Mouse (Mus musculus): ENCODE results near the gene Trpc7. TPM values are rescaled to one million over a fixed set of nuclear protein-coding genes. Genes with fewer than 3 reads are reported as not detected.

The Trpc7 gene
- polyA plus RNA-seq, 1 experiment from 2014 or later, result 4.9 TPM

DNA sequence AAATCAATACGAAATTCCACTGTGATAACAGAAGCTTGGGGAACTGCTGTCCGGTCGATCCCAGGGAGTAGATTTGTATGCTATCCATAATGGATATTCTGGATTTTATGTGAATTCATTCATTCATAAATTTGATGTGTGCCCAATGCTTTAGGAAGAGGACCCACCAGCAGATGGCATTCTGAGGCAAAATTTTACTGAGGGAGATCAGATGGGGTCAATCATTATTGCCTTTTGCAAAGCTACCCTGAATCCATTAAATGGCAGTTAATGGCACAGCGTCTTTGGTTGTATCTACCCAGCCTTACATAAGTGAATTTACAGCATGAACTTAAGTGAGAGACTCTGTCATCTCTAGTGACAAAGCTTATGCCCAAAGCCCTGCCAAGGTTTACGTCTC, 1.2 kb downstream of the Trpc7 start:
- no peak for ATAC-seq (ENCODE audit: low read depth)
- H3K36me3 ChIP-seq (ENCODE audit: control insufficient read depth, insufficient read depth, low read length), result no peaks in the 10 kb centered on the region
- H3K9me3 ChIP-seq (ENCODE audit: control insufficient read depth, low read length), result no peaks in the 10 kb centered on the region
- 0 out of 2 replicates have a peak overlapping the region, but pooled peaks have one; percentile 29 for H3K4me3 ChIP-seq (ENCODE audit: low read depth, low read length)
- H3K4me1 ChIP-seq (ENCODE audit: control insufficient read depth, insufficient read depth, low read length), result no peaks in the 10 kb centered on the region
- peak overlapping the region; percentile 18; the same call in 1 of the 2 replicates for H3K4me2 ChIP-seq (ENCODE audit: low read depth, low read length)
- no peak overlapping the region for H3K9ac ChIP-seq (replicated peaks; ENCODE audit: low read depth, low read length)
- H3K27ac ChIP-seq (ENCODE audit: low read depth, low read length), result no peak overlapping the region
- 79% methylated on average over 5 of the region's 5 CpGs for WGBS
- no peaks in the 10 kb centered on the region for H3K27me3 ChIP-seq (ENCODE audit: control insufficient read depth, insufficient read depth, low read length)

DNA sequence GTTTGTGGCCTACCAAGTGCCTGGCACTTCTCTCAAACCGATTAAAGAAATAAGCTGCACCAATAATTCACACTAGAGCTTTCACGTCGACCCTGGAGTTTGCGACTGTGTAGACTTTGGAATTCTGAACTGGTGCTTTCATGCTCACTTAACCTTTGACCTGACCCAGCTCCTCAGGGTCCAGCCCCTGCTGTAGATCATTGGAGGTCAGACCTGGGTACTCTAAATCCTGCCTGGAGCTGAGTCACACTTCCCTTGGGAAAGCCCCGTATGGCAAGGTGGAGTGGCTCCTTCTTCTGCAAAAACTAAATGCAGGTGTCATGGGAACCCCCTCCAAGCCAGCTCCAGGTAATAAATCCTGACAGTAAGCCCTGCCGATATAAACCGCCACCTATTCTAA, 5.9 kb downstream of the Trpc7 start:
- Histone ChIP-seq H3K36me3 (ENCODE audit: control insufficient read depth, insufficient read depth, low read length) (no peaks in the 10 kb centered on the region), H3K9me3 (ENCODE audit: control insufficient read depth, low read length) (no peaks in the 10 kb centered on the region), H3K27ac (ENCODE audit: low read depth, low read length) (no peak overlapping the region), H3K9ac (replicated peaks; ENCODE audit: low read depth, low read length) (no peak overlapping the region), H3K27me3 (ENCODE audit: control insufficient read depth, insufficient read depth, low read length) (no peaks in the 10 kb centered on the region), H3K4me1 (ENCODE audit: control insufficient read depth, insufficient read depth, low read length) (no peaks in the 10 kb centered on the region), H3K4me3 (ENCODE audit: low read depth, low read length) (no peak overlapping the region), H3K4me2 (ENCODE audit: low read depth, low read length) (no peak overlapping the region)
- 29% methylated on average over 7 of the region's 7 CpGs for WGBS
- no peak for ATAC-seq (ENCODE audit: low read depth)

DNA sequence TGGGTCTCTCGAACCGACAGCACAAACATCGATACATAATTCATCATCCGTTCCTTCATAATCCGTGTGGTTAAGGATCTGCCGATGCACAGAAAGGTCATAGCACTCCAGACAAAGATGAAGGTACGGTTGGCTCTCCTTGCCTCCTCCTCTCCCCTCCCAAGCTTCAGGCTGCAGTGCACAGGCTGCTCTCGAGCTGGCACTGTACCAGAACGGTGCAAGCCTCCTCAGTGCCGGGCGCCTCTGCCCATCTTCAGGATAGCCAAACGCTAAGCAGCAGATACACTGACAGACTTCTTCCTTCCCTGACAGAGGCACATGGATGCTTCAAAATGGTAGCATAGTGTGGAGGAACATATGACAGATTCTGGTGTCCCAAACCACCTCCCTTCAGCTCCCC, 12.9 kb downstream of the Trpc7 start:
- no peak overlapping the region for H3K4me2 ChIP-seq (ENCODE audit: low read depth, low read length)
- no peaks in the 10 kb centered on the region for H3K27me3 ChIP-seq (ENCODE audit: control insufficient read depth, insufficient read depth, low read length)
- no peak overlapping the region for H3K9ac ChIP-seq (replicated peaks; ENCODE audit: low read depth, low read length)
- no peaks in the 10 kb centered on the region for H3K4me1 ChIP-seq (ENCODE audit: control insufficient read depth, insufficient read depth, low read length)
- H3K4me3 ChIP-seq (ENCODE audit: low read depth, low read length), result no peak overlapping the region
- no peak for ATAC-seq (ENCODE audit: low read depth)
- no peaks in the 10 kb centered on the region for H3K9me3 ChIP-seq (ENCODE audit: control insufficient read depth, low read length)
- 83% methylated on average over 12 of the region's 12 CpGs for WGBS
- no peak overlapping the region for H3K27ac ChIP-seq (ENCODE audit: low read depth, low read length)
- no peaks in the 10 kb centered on the region for H3K36me3 ChIP-seq (ENCODE audit: control insufficient read depth, insufficient read depth, low read length)

DNA sequence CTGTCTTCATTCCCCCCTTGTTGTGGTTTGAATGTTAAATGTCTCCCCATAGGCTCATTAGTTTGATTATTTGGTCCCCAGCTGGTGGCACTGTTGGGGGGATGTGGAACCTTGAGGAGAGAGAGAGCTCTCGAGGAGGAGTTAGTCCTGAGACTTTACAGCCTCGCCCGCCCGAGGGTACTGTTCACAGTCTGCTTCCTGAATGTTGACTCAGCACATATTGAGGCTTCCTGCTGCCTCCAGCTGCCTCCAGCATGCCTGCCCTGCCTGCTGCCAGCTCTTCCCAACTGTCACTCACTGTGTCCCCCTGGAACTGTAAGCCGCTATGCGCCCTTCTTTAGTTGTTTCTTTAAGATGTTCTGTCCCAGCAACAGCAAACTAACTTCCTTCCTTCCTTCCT, 31.2 kb downstream of the Trpc7 start:
- Histone ChIP-seq H3K27ac (ENCODE audit: low read depth, low read length) (no peak overlapping the region), H3K9ac (replicated peaks; ENCODE audit: low read depth, low read length) (no peak overlapping the region), H3K4me3 (ENCODE audit: low read depth, low read length) (no peak overlapping the region), H3K27me3 (ENCODE audit: control insufficient read depth, insufficient read depth, low read length) (no peaks in the 10 kb centered on the region), H3K4me1 (ENCODE audit: control insufficient read depth, insufficient read depth, low read length) (no peaks in the 10 kb centered on the region), H3K4me2 (ENCODE audit: low read depth, low read length) (no peak overlapping the region), H3K36me3 (ENCODE audit: control insufficient read depth, insufficient read depth, low read length) (no peaks in the 10 kb centered on the region), H3K9me3 (ENCODE audit: control insufficient read depth, low read length) (no peaks in the 10 kb centered on the region)
- ATAC-seq (ENCODE audit: low read depth), result no peak
- WGBS, result 72% methylated on average over 6 of the region's 6 CpGs

DNA sequence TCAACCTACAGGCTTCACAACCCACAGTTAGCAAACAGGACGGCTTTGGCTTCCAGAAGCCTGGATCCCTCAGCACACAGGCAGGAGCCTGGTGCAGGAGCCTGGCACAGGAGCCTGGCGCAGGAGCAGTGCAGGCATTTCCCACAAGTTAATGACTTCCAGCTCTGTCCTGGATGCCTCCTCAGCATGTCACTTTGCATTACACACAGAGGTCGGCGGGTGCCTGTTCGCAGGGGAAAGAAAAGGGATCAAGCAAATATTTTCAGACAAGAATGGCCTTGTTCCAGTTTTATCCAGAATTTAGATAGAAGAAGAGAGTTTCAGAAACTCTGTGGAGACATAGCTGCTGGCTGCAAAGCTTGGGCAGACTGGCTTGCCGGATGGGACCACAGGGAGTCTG, 33.8 kb downstream of the Trpc7 start:
- Histone ChIP-seq H3K9ac (replicated peaks; ENCODE audit: low read depth, low read length) (no peak overlapping the region), H3K4me3 (ENCODE audit: low read depth, low read length) (no peak overlapping the region), H3K4me2 (ENCODE audit: low read depth, low read length) (no peak overlapping the region), H3K9me3 (ENCODE audit: control insufficient read depth, low read length) (no peaks in the 10 kb centered on the region), H3K27me3 (ENCODE audit: control insufficient read depth, insufficient read depth, low read length) (no peaks in the 10 kb centered on the region), H3K27ac (ENCODE audit: low read depth, low read length) (no peak overlapping the region), H3K4me1 (ENCODE audit: control insufficient read depth, insufficient read depth, low read length) (no peaks in the 10 kb centered on the region), H3K36me3 (ENCODE audit: control insufficient read depth, insufficient read depth, low read length) (no peaks in the 10 kb centered on the region)
- ATAC-seq (ENCODE audit: low read depth), result no peak
- 67% methylated on average over 6 of the region's 6 CpGs for WGBS

DNA sequence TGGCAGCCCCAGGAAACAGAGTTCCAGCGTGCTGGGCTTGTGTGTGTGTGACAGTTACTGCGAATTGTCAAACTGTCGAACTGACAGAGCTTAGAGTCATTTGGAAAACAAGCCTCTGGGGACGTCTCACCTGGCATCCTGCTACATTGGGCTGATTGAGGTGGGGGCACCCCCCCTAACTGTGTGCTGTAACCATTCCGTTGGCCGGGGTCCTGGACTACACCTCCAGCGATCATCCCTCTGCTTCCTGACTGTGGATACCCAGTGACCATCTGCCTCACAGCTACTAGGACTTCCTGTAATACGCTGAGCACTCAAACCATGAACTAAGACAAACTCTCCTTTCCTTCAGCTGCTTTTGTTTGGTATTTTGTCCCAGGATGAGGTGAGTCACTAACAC, 41.3 kb downstream of the Trpc7 start:
- H3K27ac ChIP-seq (ENCODE audit: low read depth, low read length), result no peak overlapping the region
- 68% methylated on average over 8 of the region's 8 CpGs for WGBS
- H3K9ac ChIP-seq (replicated peaks; ENCODE audit: low read depth, low read length), result no peak overlapping the region
- H3K4me3 ChIP-seq (ENCODE audit: low read depth, low read length), result no peak overlapping the region
- no peak overlapping the region for H3K4me2 ChIP-seq (ENCODE audit: low read depth, low read length)
- no peak for ATAC-seq (ENCODE audit: low read depth)
- no peaks in the 10 kb centered on the region for H3K4me1 ChIP-seq (ENCODE audit: control insufficient read depth, insufficient read depth, low read length)
- no peaks in the 10 kb centered on the region for H3K36me3 ChIP-seq (ENCODE audit: control insufficient read depth, insufficient read depth, low read length)
- no peaks in the 10 kb centered on the region for H3K27me3 ChIP-seq (ENCODE audit: control insufficient read depth, insufficient read depth, low read length)
- no peaks in the 10 kb centered on the region for H3K9me3 ChIP-seq (ENCODE audit: control insufficient read depth, low read length)

DNA sequence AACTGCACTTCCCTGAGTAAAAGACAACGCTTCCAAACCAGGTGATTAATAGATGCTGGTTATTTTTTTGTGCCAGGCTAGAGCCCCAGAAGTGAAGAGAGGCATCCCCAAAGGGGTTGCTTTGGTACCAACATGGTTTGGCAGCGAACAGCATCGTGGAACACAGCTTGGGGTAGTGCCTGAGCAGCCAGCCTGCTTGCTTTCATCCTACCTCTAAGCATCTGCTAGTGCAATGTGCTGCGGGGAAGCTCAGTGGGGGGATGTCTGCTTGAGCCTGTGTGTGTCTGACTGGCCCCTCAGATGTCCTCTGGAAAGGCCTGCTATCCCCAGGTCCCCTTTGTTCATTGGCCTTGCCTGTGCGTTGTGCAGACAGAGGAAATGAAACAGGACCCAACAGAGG, 42.4 kb downstream of the Trpc7 start:
- no peak overlapping the region for H3K9ac ChIP-seq (replicated peaks; ENCODE audit: low read depth, low read length)
- H3K4me3 ChIP-seq (ENCODE audit: low read depth, low read length), result no peak overlapping the region
- WGBS, result 49% methylated on average over 5 of the region's 5 CpGs
- no peaks in the 10 kb centered on the region for H3K4me1 ChIP-seq (ENCODE audit: control insufficient read depth, insufficient read depth, low read length)
- no peaks in the 10 kb centered on the region for H3K27me3 ChIP-seq (ENCODE audit: control insufficient read depth, insufficient read depth, low read length)
- H3K4me2 ChIP-seq (ENCODE audit: low read depth, low read length), result no peak overlapping the region
- no peak overlapping the region for H3K27ac ChIP-seq (ENCODE audit: low read depth, low read length)
- H3K9me3 ChIP-seq (ENCODE audit: control insufficient read depth, low read length), result no peaks in the 10 kb centered on the region
- H3K36me3 ChIP-seq (ENCODE audit: control insufficient read depth, insufficient read depth, low read length), result no peaks in the 10 kb centered on the region
- no peak for ATAC-seq (ENCODE audit: low read depth)

DNA sequence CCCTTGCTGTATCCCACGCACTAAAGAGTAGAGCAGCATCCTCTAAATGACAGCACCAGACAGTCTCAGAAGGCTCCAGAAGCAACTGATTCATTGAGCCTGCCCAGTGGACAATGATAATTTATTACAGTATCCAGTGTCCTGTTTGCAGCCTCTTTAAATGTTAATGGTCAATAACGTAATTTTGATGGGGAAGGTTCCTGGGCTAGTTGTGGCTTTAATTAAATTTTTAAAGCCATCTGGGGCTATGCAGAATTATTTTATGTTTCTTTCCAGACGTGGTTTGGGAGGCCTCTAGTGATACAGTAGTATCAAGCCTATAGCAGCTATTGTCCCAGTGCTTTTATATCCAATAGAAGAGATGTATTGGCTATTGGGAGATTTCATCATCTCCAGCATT, 49.9 kb downstream of the Trpc7 start:
- Histone ChIP-seq H3K9me3 (ENCODE audit: control insufficient read depth, low read length) (no peaks in the 10 kb centered on the region), H3K9ac (replicated peaks; ENCODE audit: low read depth, low read length) (no peak overlapping the region), H3K36me3 (ENCODE audit: control insufficient read depth, insufficient read depth, low read length) (no peaks in the 10 kb centered on the region), H3K4me1 (ENCODE audit: control insufficient read depth, insufficient read depth, low read length) (no peaks in the 10 kb centered on the region), H3K4me3 (ENCODE audit: low read depth, low read length) (no peak overlapping the region), H3K27ac (ENCODE audit: low read depth, low read length) (no peak overlapping the region), H3K27me3 (ENCODE audit: control insufficient read depth, insufficient read depth, low read length) (no peaks in the 10 kb centered on the region), H3K4me2 (ENCODE audit: low read depth, low read length) (no peak overlapping the region)
- no peak for ATAC-seq (ENCODE audit: low read depth)
- WGBS, result 52% methylated on average over 3 of the region's 3 CpGs

DNA sequence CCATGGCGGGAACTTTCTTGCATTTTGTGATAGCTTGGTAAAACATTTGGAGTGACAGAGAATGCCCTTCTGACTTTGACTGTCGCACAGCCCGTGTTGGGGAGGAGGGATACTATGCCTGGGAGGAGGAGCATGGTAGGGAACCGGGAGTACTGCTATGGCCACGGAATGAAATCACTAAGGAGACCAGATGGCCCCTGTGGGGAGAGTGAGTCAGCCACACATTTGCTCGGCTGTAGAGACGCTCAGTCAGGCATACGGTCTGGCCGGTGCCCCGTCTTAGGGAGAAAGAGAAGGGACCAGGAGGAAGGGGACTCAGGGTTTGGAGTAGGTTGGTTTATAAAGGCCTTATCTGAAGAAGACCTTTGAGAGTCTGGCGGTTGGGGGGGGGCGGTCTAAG, 80.3 kb downstream of the Trpc7 start:
- Histone ChIP-seq H3K27me3 (ENCODE audit: control insufficient read depth, insufficient read depth, low read length) (no peaks in the 10 kb centered on the region), H3K36me3 (ENCODE audit: control insufficient read depth, insufficient read depth, low read length) (no peaks in the 10 kb centered on the region), H3K9me3 (ENCODE audit: control insufficient read depth, low read length) (no peaks in the 10 kb centered on the region), H3K9ac (replicated peaks; ENCODE audit: low read depth, low read length) (no peak overlapping the region), H3K4me1 (ENCODE audit: control insufficient read depth, insufficient read depth, low read length) (no peaks in the 10 kb centered on the region), H3K4me3 (ENCODE audit: low read depth, low read length) (no peak overlapping the region), H3K4me2 (ENCODE audit: low read depth, low read length) (no peak overlapping the region), H3K27ac (ENCODE audit: low read depth, low read length) (no peak overlapping the region)
- no peak for ATAC-seq (ENCODE audit: low read depth)
- WGBS, result 89% methylated on average over 12 of the region's 12 CpGs
